Mouse (Mus musculus) limb, embryonic 10.5 days (tissue): ENCODE measurements around the gene Vsig10. TPM values are rescaled to one million over a fixed set of nuclear protein-coding genes. Genes with fewer than 3 reads are reported as not detected.

Experiments used
- DNase-seq: peaks from one replicate; pipeline ENCODE4 v3.0.0-alpha.2; 2017; ENCODE audit warnings: low spot score
- H3K27ac ChIP-seq: fragments of 300-500 bp; sonication (generic); 2 replicates; pipeline ENCODE4 v1.5.1; 2016; ENCODE audit warnings: mild to moderate bottlenecking
- H3K27me3 ChIP-seq: fragments of 300-500 bp; sonication (generic); 2 replicates; pipeline ENCODE4 v1.6.1; 2016; ENCODE audit warnings: low read depth, mild to moderate bottlenecking; ENCODE audit not compliant: poor library complexity, severe bottlenecking
- H3K36me3 ChIP-seq: fragments of 300-500 bp; sonication (generic); 2 replicates; pipeline ENCODE4 v1.6.1; 2016; ENCODE audit warnings: mild to moderate bottlenecking, moderate library complexity
- H3K4me1 ChIP-seq: fragments of 300-500 bp; sonication (generic); 2 replicates; pipeline ENCODE4 v1.6.1; 2016
- H3K4me3 ChIP-seq: fragments of 300-500 bp; sonication (generic); 2 replicates; pipeline ENCODE4 v1.5.1; 2016; ENCODE audit warnings: mild to moderate bottlenecking, moderate library complexity
- H3K9me3 ChIP-seq: fragments of 300-500 bp; sonication (generic); replicated peaks from 2 replicates; pipeline ENCODE4 v1.6.1; 2016; ENCODE audit warnings: mild to moderate bottlenecking
- WGBS: fragments of 180-500 bp; shearing (Covaris S2); methylation state at CpG from one replicate; pipeline ENCODE4 v1.1.7; 2016; 5-methylcytosine and 5-hydroxymethylcytosine counted together
- polyA plus RNA-seq: library from polyadenylated mRNA; unstranded; fragments of >200 nt; fragmentation: Nextera tagmentation; extraction: Ambion mirVana; gene quantifications from 2 replicates; pipeline ENCODE4 v1.2.1, GENCODE M21; 2016

Gene Vsig10
- polyA plus RNA-seq, result 3.1 and 4.4 TPM in 2 replicates

GRCm38 (mm10) chr5:117318741-117319629, at the start of gene Vsig10:
Vsig10 (plus strand) TSS chr5:117319083.
- Histone ChIP-seq H3K4me1 (peaks cover 22% of the 10 kb centered on the region), H3K4me3 (peak within 1 kb of the TSS; percentile 78), H3K27me3 (peaks cover 66% of the 10 kb centered on the region), H3K27ac (peak within 1 kb of the TSS; percentile 83), H3K36me3 (no peaks in the 10 kb centered on the region), H3K9me3 (no peaks in the 10 kb centered on the region)
- WGBS, result under 1% methylated on average over 81 of the region's 81 CpGs
- peak; percentile 78 for DNase-seq

DNA sequence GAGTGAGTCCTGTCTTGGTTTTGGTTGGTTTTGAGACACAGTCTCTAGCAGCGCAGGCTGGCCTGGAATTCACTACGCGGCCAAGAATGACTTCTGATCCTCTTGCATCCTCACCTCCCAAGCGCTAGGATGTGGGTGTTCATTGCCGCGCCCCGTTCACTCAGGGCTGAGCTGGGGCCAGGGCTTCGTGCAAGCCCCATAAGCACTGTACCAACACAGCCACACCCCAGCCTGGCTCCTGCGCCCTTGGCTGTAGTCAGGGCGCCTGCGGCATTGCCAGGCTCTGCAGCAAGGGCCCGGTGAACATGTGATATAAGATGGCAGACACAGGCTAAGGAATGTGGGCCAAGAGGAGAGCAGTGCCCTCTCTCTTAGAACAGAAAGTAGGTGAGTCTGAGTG, 49.5 kb upstream of the Vsig10 start:
- no peak for DNase-seq
- peaks cover 4% of the 10 kb centered on the region for H3K4me1 ChIP-seq
- no peaks in the 10 kb centered on the region for H3K36me3 ChIP-seq
- H3K27me3 ChIP-seq, result no peaks in the 10 kb centered on the region
- H3K27ac ChIP-seq, result no peak overlapping the region
- 97% methylated on average over 12 of the region's 12 CpGs for WGBS
- H3K4me3 ChIP-seq, result no peak overlapping the region
- no peaks in the 10 kb centered on the region for H3K9me3 ChIP-seq

DNA sequence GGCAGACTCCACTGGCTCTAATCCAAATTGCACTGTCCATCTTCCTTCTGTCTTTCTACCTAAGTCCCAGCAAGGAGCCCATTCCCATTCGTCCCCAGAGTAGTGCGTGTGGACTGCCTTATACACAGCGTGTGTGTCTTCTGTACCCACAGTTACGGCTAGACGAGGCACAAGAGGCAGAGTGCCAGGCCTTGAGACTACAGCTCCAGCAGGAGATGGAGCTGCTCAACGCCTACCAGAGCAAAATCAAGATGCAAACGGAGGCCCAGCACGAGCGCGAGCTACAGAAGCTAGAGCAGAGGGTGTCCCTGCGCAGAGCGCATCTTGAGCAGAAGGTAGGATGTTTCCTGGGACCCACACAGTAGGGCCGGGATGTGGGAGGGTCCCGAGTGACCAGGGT, 46.9 kb upstream of the Vsig10 start:
- peaks cover 4% of the 10 kb centered on the region for H3K4me1 ChIP-seq
- H3K9me3 ChIP-seq, result no peaks in the 10 kb centered on the region
- DNase-seq, result no peak
- no peaks in the 10 kb centered on the region for H3K36me3 ChIP-seq
- H3K27ac ChIP-seq, result no peak overlapping the region
- no peaks in the 10 kb centered on the region for H3K27me3 ChIP-seq
- WGBS, result 91% methylated on average over 14 of the region's 14 CpGs
- H3K4me3 ChIP-seq, result no peak overlapping the region

- no peaks in the 10 kb centered on the region for H3K27me3 ChIP-seq
- H3K27ac ChIP-seq, result no peak overlapping the region
- H3K36me3 ChIP-seq, result peaks cover 20% of the 10 kb centered on the region
- 77% methylated on average over 5 of the region's 5 CpGs for WGBS
- H3K4me3 ChIP-seq, result no peak overlapping the region
- no peak for DNase-seq
- H3K9me3 ChIP-seq, result no peaks in the 10 kb centered on the region
- H3K4me1 ChIP-seq, result peaks cover 4% of the 10 kb centered on the region
These were observed 44.1 kb upstream of the Vsig10 start for GRCm38 (mm10) chr5:117274817-117275216.

GRCm38 (mm10) chr5:117277784-117278183, 41.1 kb upstream of the Vsig10 start:
- DNase-seq, result no peak
- H3K27ac ChIP-seq, result no peak overlapping the region
- peaks cover 48% of the 10 kb centered on the region for H3K36me3 ChIP-seq
- H3K27me3 ChIP-seq, result no peaks in the 10 kb centered on the region
- H3K9me3 ChIP-seq, result no peaks in the 10 kb centered on the region
- no peak overlapping the region for H3K4me3 ChIP-seq
- 93% methylated on average over 6 of the region's 6 CpGs for WGBS
- peaks cover 4% of the 10 kb centered on the region for H3K4me1 ChIP-seq

- WGBS, result 94% methylated on average over 15 of the region's 15 CpGs
- peaks cover 2% of the 10 kb centered on the region for H3K4me1 ChIP-seq
- H3K9me3 ChIP-seq, result no peaks in the 10 kb centered on the region
- H3K36me3 ChIP-seq, result peaks cover 58% of the 10 kb centered on the region
- H3K4me3 ChIP-seq, result no peak overlapping the region
- no peak for DNase-seq
- H3K27ac ChIP-seq, result no peak overlapping the region
- no peaks in the 10 kb centered on the region for H3K27me3 ChIP-seq
These were observed 39.8 kb upstream of the Vsig10 start for GRCm38 (mm10) chr5:117278809-117279668.

GRCm38 (mm10) chr5:117279669-117280050, 39.2 kb upstream of the Vsig10 start:
- H3K27ac ChIP-seq, result no peak overlapping the region
- H3K36me3 ChIP-seq, result peaks cover 65% of the 10 kb centered on the region
- H3K27me3 ChIP-seq, result no peaks in the 10 kb centered on the region
- H3K4me1 ChIP-seq, result no peaks in the 10 kb centered on the region
- no peak for DNase-seq
- 76% methylated on average over 4 of the region's 4 CpGs for whole genome bisulfite sequencing
- no peak overlapping the region for H3K4me3 ChIP-seq
- no peaks in the 10 kb centered on the region for H3K9me3 ChIP-seq

DNA sequence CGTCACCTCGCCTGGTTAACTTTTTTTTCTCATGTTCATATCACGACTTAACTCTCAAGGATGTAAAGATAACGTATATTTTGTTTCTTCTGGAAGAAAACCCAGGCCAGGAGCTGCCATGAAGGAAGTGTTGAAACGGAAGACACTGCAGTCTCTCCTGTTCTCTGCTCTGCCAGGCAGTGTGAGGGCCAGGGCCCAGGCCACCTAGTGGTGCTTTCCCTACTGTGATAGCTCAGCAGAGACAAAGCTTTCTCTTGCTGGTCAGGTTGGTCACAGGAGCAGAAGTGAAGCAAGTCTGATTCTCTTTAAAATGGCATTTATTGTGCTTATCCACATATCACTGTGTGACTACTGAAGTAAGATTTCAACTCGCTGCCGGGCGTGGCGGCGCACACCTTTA, 37.3 kb upstream of the Vsig10 start:
- no peak for DNase-seq
- Histone ChIP-seq H3K27ac (no peak overlapping the region), H3K36me3 (peaks cover 79% of the 10 kb centered on the region), H3K4me1 (peaks cover 12% of the 10 kb centered on the region), H3K9me3 (no peaks in the 10 kb centered on the region), H3K4me3 (no peak overlapping the region), H3K27me3 (no peaks in the 10 kb centered on the region)
- 95% methylated on average over 10 of the region's 10 CpGs for WGBS

DNA sequence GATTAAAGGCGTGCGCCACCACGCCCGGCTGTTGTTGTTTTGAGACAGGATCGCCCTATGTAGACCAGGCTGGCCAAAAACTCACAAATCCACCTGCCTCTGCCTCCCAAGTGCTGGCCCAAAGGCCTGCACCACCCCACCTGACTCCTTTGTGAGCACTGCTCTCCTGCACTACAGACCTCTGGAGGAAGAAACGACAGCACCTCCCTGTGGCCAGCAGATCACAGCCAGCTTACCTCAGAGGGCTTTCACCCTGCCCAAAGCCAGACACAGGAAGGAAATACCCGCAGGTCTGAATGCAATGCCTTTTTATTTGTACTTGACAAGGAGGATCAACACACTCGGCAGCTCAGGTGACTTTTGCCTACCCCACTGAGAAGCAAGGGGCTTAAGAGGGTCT, 36.5 kb upstream of the Vsig10 start:
- DNase-seq, result no peak
- WGBS, result 89% methylated on average over 8 of the region's 8 CpGs

DNA sequence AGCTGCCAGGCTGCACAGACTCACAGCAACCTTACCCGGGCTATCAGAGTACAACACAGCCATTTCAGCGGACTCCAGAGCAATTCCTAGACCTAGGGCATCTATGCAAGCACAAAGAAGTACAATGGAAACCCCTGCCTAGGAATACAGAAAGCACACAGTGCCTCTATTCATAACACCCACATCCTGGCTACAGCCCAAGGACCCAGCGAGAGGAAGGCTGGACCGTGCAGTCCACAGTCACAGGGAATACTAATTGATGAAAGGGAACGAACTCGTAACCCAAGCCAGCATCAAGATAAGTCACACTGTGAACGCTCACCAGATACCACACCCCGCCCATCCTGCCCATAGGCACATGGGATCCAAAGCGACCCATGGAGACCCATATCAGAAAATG, 34.9 kb upstream of the Vsig10 start:
- Histone ChIP-seq H3K4me1 (peaks cover 20% of the 10 kb centered on the region), H3K36me3 (peaks cover 66% of the 10 kb centered on the region), H3K9me3 (no peaks in the 10 kb centered on the region), H3K27me3 (no peaks in the 10 kb centered on the region), H3K4me3 (no peak overlapping the region), H3K27ac (no peak overlapping the region)
- DNase-seq, result no peak
- 89% methylated on average over 9 of the region's 9 CpGs for WGBS

More for the DNA sequence above, 36.5 kb upstream of the Vsig10 start:
- H3K36me3 ChIP-seq, result peaks cover 79% of the 10 kb centered on the region
- no peaks in the 10 kb centered on the region for H3K27me3 ChIP-seq
- no peaks in the 10 kb centered on the region for H3K9me3 ChIP-seq
- peaks cover 12% of the 10 kb centered on the region for H3K4me1 ChIP-seq
- H3K4me3 ChIP-seq, result no peak overlapping the region
- H3K27ac ChIP-seq, result no peak overlapping the region

- peaks cover 60% of the 10 kb centered on the region for H3K36me3 ChIP-seq
- no peaks in the 10 kb centered on the region for H3K27me3 ChIP-seq
- WGBS, result 91% methylated on average over 7 of the region's 7 CpGs
- H3K4me3 ChIP-seq, result no peak overlapping the region
- H3K4me1 ChIP-seq, result peaks cover 20% of the 10 kb centered on the region
- H3K27ac ChIP-seq, result no peak overlapping the region
- no peaks in the 10 kb centered on the region for H3K9me3 ChIP-seq
- no peak for DNase-seq
These were observed 34.2 kb upstream of the Vsig10 start for GRCm38 (mm10) chr5:117284682-117285081.

GRCm38 (mm10) chr5:117285266-117285665, 33.6 kb upstream of the Vsig10 start:
- no peak overlapping the region for H3K27ac ChIP-seq
- no peak overlapping the region for H3K4me3 ChIP-seq
- H3K4me1 ChIP-seq, result peaks cover 20% of the 10 kb centered on the region
- peaks cover 54% of the 10 kb centered on the region for H3K36me3 ChIP-seq
- 94% methylated on average over 4 of the region's 4 CpGs for WGBS
- no peaks in the 10 kb centered on the region for H3K27me3 ChIP-seq
- no peak for DNase-seq
- H3K9me3 ChIP-seq, result no peaks in the 10 kb centered on the region

DNA sequence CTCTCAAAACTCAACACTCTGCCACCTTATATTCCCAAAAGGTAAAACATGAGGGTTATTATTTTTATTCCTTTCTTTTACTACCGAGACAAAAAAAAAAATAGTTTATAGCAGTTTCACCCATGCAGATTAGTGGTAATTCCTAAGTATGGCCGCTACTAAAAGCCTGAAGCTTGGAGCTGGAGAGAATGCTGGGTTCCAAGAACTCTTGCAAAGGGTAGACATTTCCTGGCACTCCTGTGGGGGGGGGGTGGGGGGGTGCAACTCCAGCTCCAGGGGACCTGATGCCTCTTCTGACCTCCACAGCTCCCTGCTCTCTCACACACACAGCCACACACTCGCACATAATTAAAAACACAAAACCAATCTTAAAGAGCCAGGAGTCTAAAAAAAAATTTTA, 32.6 kb upstream of the Vsig10 start:
- DNase-seq, result no peak
- 51% methylated on average over 3 of the region's 3 CpGs for WGBS
- H3K9me3 ChIP-seq, result no peaks in the 10 kb centered on the region
- no peaks in the 10 kb centered on the region for H3K27me3 ChIP-seq
- H3K27ac ChIP-seq, result peak overlapping the region; percentile 94
- peaks cover 20% of the 10 kb centered on the region for H3K4me1 ChIP-seq
- H3K4me3 ChIP-seq, result peak overlapping the region; percentile 75
- peaks cover 44% of the 10 kb centered on the region for H3K36me3 ChIP-seq
